Mouse (Mus musculus) neural tube, embryonic 15.5 days (tissue): ENCODE data around the gene Bsn. TPM values are rescaled to one million over a fixed set of nuclear protein-coding genes. Genes with fewer than 3 reads are reported as not detected.

Experiments used
- ATAC-seq: fragments of 200-750 bp; cut with Nextera tagmentation; 2 replicates; pipeline ENCODE4 v1.8.0; 2017; ENCODE audit warnings: mild to moderate bottlenecking, moderate TSS enrichment, moderate library complexity; ENCODE audit not compliant: low FRiP score
- H3K27ac ChIP-seq: fragments of 300-500 bp; sonication (generic); replicated peaks from 2 replicates; pipeline ENCODE4 v1.5.1; 2015; ENCODE audit warnings: mild to moderate bottlenecking, inconsistent platforms
- H3K27me3 ChIP-seq: fragments of 300-500 bp; sonication (generic); replicated peaks from 2 replicates; pipeline ENCODE4 v1.6.1; 2015; ENCODE audit warnings: inconsistent platforms
- H3K36me3 ChIP-seq: fragments of 300-500 bp; sonication (generic); 2 replicates; pipeline ENCODE4 v1.6.1; 2015; ENCODE audit warnings: inconsistent platforms
- H3K4me1 ChIP-seq: fragments of 300-500 bp; sonication (generic); 2 replicates; pipeline ENCODE4 v1.6.1; 2015; ENCODE audit warnings: inconsistent platforms
- H3K4me2 ChIP-seq: fragments of 300-500 bp; sonication (generic); 2 replicates; pipeline ENCODE4 v1.6.1; 2015; ENCODE audit warnings: inconsistent platforms, mild to moderate bottlenecking, moderate library complexity
- H3K4me3 ChIP-seq: fragments of 300-500 bp; sonication (generic); replicated peaks from 2 replicates; pipeline ENCODE4 v1.5.1; 2015; ENCODE audit warnings: mild to moderate bottlenecking, inconsistent platforms
- H3K9ac ChIP-seq: fragments of 300-500 bp; sonication (generic); replicated peaks from 2 replicates; pipeline ENCODE4 v1.6.1; 2015; ENCODE audit warnings: mild to moderate bottlenecking, inconsistent platforms
- H3K9me3 ChIP-seq: fragments of 300-500 bp; sonication (generic); replicated peaks from 2 replicates; pipeline ENCODE4 v1.6.1; 2016; ENCODE audit warnings: inconsistent platforms
- WGBS: fragments of 180-500 bp; shearing (Covaris S2); methylation state at CpG from one replicate; pipeline ENCODE4 v1.1.7; 2015; ENCODE audit warnings: mixed read lengths; 5-methylcytosine and 5-hydroxymethylcytosine counted together
- polyA plus RNA-seq: library from polyadenylated mRNA; unstranded; fragments of >200 nt; fragmentation: Nextera tagmentation; extraction: Ambion mirVana; gene quantifications from 2 replicates; pipeline ENCODE4 v1.2.1, GENCODE M21; 2015

The Bsn gene
- polyA plus RNA-seq, 1 experiment from 2014 or later = 9.7 TPM

DNA sequence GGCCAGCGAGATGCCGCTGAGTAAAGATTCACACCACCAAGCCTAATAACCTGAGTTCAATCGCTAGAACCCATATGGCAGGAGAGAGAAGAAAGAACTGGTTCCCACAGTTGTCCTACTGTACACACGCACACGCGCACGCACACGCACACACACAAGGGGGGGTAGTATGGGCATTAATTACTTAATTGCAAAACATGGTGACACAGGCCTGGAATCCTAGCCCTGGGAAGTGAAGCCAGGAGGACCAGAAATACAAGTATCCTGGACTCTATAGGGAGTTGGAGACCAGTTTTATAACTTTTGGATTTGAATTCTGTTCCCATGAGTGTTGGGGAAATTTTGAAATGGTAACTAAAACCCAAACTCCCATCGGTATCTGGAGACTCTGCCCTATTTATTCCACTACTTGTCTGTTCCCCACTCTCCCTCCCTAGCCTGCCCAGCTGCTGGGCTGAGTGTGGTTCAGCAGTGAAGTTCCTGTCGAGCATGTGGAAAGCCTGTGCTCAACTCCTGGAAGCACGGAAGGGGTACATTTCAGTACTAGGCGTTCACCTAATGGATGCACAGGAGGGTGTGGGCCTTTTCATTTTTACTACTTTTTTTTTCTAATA is 29.7 kb upstream of the Bsn start:
- H3K36me3 ChIP-seq = peaks cover 20% of the 10 kb centered on the region
- H3K4me3 ChIP-seq = no peak overlapping the region
- H3K9me3 ChIP-seq = no peaks in the 10 kb centered on the region
- H3K27ac ChIP-seq = no peak overlapping the region
- no peak overlapping the region for H3K9ac ChIP-seq
- no peak overlapping the region for H3K4me2 ChIP-seq
- peaks cover 14% of the 10 kb centered on the region; the same call in 1 of the 2 replicates for H3K4me1 ChIP-seq
- ATAC-seq = no peak
- WGBS = 86% methylated on average over 12 of the region's 12 CpGs
- H3K27me3 ChIP-seq = no peaks in the 10 kb centered on the region

DNA sequence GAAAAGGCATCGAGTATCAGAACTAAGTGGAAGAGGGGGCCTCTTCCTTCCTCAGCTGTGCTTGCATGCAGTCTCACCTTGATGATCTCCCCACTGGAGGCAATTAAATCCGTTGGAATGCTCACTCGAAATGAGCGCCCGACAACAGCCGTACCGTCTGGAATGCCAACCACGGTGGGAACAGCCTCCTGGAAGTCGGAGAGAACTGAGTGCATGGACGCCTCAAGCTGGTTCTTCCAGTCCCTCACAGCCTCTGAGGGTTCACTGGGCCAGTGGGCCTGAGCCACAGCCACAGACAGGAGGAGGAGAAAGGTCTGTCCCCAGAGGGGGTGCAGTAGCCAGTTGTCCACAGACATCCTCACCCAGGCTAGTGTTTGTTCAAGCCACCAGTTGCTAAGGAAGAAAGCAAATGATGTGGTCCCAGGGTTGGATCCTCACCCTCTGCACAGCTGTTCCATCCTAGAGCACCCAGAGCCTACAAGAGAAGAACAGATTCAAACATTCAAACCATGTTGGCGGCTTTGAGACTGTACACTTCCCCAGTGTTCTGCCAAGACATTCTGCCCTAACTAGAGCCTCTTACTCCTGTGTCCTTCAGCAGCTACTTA is 27.9 kb upstream of the Bsn start:
- H3K9ac ChIP-seq = no peak overlapping the region

DNA sequence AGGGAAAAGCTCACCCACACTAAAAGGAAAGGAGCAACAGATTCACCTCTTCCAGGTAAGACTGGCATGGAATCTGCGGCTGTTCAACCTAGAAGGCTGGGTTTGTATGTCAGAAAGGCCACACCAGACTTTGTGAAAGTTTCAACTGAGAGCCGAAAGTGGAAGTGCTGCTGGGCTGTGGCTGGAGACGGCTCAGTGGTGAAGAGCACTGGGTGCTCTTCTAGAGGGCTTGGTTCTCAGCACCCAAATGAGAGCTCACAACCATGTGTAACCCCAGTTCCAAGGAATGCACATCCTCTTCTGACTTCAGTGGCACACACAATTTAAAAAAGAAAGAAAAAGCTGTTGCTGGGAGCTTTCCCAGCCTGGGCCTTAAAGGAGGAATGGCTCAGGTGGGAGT is 27.2 kb upstream of the Bsn start:
- no peak overlapping the region for H3K27ac ChIP-seq
- ATAC-seq = no peak

More for the DNA sequence above, 27.9 kb upstream of the Bsn start:
- Histone ChIP-seq H3K36me3 (peaks cover 20% of the 10 kb centered on the region), H3K4me3 (no peak overlapping the region), H3K9me3 (no peaks in the 10 kb centered on the region), H3K27ac (no peak overlapping the region), H3K27me3 (no peaks in the 10 kb centered on the region), H3K4me1 (peaks cover 20% of the 10 kb centered on the region), H3K4me2 (no peak overlapping the region)
- 70% methylated on average over 11 of the region's 11 CpGs for WGBS
- no peak for ATAC-seq

DNA sequence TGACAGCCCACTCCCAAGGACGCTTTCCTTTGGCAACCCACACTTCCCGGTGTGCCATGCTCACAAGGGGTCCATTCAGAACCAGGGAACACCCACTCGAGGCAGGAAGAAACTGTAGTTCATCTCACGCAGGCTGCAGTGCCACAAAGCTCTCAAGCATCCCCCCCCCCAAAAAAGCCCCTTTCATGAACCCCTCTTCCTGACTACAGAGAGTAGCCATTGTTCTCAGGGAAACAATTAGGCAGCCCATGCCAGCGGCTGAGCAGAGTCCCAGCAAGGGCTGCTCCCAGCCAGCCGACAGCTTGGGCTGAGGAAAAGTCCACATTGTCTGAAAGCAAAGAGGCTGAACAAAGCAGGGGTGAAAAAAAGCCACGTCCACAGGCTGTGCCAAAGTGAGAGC is 22.9 kb upstream of the Bsn start:
- 0 out of 2 replicates have a peak overlapping the region, but pooled peaks have one; percentile 1 for H3K9ac ChIP-seq
- ATAC-seq = peak; percentile 45; the same call in 1 of the 2 replicates
- peaks cover 19% of the 10 kb centered on the region for H3K4me1 ChIP-seq
- no peaks in the 10 kb centered on the region for H3K9me3 ChIP-seq
- H3K27me3 ChIP-seq = no peaks in the 10 kb centered on the region
- peak overlapping the region; percentile 70 for H3K27ac ChIP-seq
- no peak overlapping the region; the same call in 1 of the 2 replicates for H3K4me2 ChIP-seq
- H3K4me3 ChIP-seq = no peak overlapping the region
- peaks cover 37% of the 10 kb centered on the region for H3K36me3 ChIP-seq
- 11% methylated on average over 7 of the region's 7 CpGs for WGBS

More for the DNA sequence above, 27.2 kb upstream of the Bsn start:
- Histone ChIP-seq H3K4me2 (no peak overlapping the region), H3K4me3 (no peak overlapping the region), H3K36me3 (peaks cover 20% of the 10 kb centered on the region), H3K4me1 (peaks cover 27% of the 10 kb centered on the region), H3K27me3 (no peaks in the 10 kb centered on the region), H3K9ac (no peak overlapping the region), H3K9me3 (no peaks in the 10 kb centered on the region)
- WGBS = 95% methylated on average over 3 of the region's 3 CpGs

DNA sequence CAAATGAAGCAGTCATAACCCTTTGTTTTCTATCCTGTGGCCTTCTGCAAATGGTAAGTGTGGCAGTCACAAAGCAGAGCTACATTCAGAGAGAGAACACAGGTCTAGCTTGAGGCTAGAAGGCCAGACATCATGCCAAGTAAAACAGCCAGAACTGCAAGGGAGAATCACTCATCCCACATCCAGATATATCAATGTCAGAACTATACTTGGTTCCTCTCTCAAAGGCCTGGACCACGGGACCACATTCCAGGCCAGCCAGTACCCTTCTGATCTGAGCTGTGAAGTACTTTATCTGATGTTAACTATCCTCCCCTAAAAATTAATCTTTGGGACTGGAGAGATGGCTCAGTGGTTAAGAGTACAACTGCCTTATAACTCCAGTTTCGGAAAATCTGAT is 22.2 kb upstream of the Bsn start:
- Histone ChIP-seq H3K4me3 (no peak overlapping the region), H3K27ac (peak overlapping the region; percentile 29), H3K4me2 (no peak overlapping the region), H3K9ac (no peak overlapping the region), H3K9me3 (no peaks in the 10 kb centered on the region), H3K36me3 (peaks cover 37% of the 10 kb centered on the region), H3K27me3 (no peaks in the 10 kb centered on the region), H3K4me1 (peaks cover 19% of the 10 kb centered on the region)
- ATAC-seq = no peak
- WGBS = 87% methylated on average over 2 of the region's 2 CpGs

DNA sequence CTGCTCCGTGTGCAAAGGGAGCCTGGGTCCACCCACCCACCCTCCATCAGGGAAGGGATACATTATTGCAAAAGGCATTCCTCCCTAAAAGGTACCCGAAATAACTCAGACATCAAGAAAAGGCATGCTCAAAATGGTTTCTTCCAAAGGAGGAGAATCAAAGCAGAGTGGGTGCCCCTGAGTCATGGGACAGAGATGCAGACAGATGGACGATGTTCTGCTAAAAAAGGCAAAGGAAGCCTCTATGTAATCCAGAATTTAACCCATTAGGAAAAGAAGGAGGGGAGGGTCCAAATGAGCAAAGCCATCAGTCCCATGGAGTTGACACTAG is 15.4 kb upstream of the Bsn start:
- ATAC-seq = no peak
- 78% methylated on average over 3 of the region's 3 CpGs for WGBS

DNA sequence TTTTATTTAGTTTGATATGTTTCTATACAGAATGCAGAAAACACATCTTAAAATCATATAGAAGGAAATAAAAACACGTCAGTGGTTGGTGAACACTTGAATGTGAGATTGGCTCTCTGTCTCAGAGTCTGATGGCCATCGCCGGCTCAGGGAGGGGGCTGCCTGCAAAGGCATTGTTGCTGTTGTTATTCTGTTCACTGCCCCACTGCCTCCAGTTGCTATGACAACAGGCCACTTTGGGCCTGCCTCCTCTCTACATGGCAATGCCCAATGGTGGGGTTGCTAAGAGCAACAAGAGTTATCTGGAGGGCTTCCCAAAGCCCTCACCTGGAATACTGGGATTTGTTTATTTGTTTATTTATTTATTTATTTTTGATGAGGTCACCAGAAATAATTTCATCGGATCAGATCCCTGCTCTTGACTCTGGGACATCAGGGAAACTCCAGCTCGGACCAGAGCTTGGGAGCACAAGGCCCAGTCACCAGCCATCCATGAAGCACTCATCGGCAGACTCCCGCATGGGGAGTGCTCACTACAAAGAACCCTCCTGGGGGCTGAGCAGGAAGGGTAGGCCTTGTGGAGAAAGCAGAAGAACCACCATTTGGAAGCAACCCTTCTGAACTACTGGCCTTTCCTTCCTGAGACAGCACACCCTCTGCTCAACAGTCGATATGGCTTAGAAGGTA is 14.8 kb upstream of the Bsn start:
- no peaks in the 10 kb centered on the region for H3K27me3 ChIP-seq
- peaks cover 33% of the 10 kb centered on the region for H3K36me3 ChIP-seq
- 34% methylated on average over 8 of the region's 8 CpGs for WGBS
- H3K9me3 ChIP-seq = no peaks in the 10 kb centered on the region
- ATAC-seq = peak; percentile 51; the same call in 1 of the 2 replicates
- no peak overlapping the region for H3K9ac ChIP-seq
- peaks cover 30% of the 10 kb centered on the region for H3K4me1 ChIP-seq
- peak overlapping the region; percentile 72 for H3K27ac ChIP-seq
- H3K4me3 ChIP-seq = no peak overlapping the region
- H3K4me2 ChIP-seq = no peak overlapping the region

More for the DNA sequence above, 15.4 kb upstream of the Bsn start:
- Histone ChIP-seq H3K4me1 (peaks cover 27% of the 10 kb centered on the region), H3K27ac (peak overlapping the region; percentile 72), H3K4me2 (no peak overlapping the region), H3K4me3 (no peak overlapping the region), H3K27me3 (no peaks in the 10 kb centered on the region), H3K36me3 (peaks cover 33% of the 10 kb centered on the region), H3K9ac (no peak overlapping the region), H3K9me3 (no peaks in the 10 kb centered on the region)

DNA sequence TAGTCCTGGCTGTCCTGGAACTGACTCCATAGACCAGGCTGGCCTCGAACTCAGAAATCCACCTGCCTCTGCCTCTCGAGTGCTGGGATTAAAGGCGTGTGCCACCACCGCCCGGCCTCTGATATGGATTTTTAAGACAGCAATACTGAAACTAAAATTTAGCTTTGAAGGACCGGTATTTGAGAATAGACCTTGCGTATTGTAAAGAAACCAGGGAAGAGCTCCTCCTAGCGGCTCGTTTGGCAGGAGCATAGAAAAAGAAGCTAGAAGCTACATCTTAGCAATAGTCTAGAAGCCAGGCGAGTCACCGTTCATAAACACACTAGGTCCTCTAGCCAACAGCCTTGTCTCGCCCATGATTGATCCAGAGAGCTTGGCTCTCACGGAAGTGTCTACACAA is 12.8 kb upstream of the Bsn start:
- peaks cover 30% of the 10 kb centered on the region for H3K4me1 ChIP-seq
- no peak for ATAC-seq
- H3K9ac ChIP-seq = no peak overlapping the region
- 40% methylated on average over 13 of the region's 13 CpGs for WGBS
- H3K9me3 ChIP-seq = no peaks in the 10 kb centered on the region
- H3K36me3 ChIP-seq = peaks cover 14% of the 10 kb centered on the region
- H3K4me2 ChIP-seq = no peak overlapping the region
- H3K4me3 ChIP-seq = no peak overlapping the region
- H3K27me3 ChIP-seq = no peaks in the 10 kb centered on the region
- no peak overlapping the region for H3K27ac ChIP-seq

DNA sequence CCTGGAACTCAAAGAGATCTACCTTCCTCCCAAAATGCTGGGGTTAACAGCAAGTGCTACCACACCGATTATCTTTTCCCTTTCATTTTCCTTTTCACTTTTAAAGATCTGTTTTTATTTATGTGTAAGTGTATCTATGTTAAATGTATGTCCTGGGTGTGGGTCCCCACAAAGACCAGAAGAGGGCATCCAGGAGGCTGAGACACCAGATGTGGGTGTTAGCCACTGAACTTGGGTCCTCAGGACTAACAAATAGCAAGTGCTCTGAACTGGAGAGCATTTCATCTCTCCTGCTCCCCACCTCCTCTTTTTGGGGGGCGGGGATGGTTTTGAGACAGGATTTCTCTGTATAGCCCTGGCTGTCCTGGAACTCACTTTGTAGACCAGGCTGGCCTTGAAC is 12.0 kb upstream of the Bsn start:
- Histone ChIP-seq H3K9ac (no peak overlapping the region), H3K4me2 (no peak overlapping the region), H3K27ac (no peak overlapping the region), H3K9me3 (no peaks in the 10 kb centered on the region), H3K4me1 (peaks cover 33% of the 10 kb centered on the region), H3K4me3 (no peak overlapping the region), H3K27me3 (no peaks in the 10 kb centered on the region), H3K36me3 (peaks cover 5% of the 10 kb centered on the region)
- no peak for ATAC-seq
- 92% methylated on average over 2 of the region's 2 CpGs for WGBS

DNA sequence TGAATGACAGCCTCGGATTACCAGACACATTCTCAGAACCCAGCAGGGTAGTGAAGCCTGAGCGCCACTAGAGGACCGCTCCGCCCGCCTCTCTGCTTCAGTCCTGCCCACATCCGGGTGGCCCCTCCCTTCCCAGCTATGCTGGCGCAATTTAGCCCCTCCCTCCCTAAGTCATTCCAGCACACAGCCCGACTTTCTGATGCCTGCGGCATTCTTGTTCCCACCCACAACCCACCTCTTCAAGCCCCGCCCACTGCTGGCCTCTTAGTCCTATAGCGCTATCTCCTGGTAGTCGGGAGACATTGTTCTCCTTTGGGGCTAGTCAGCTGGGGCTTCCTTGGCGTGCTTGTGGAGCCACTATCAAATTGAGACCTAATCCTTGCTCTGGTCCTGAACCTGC is 11.0 kb upstream of the Bsn start:
- Histone ChIP-seq H3K27ac (peak overlapping the region; percentile 18; the same call in 1 of the 2 replicates), H3K9ac (0 out of 2 replicates have a peak overlapping the region, but pooled peaks have one; percentile 24)
- under 1% methylated on average over 13 of the region's 13 CpGs for WGBS

DNA sequence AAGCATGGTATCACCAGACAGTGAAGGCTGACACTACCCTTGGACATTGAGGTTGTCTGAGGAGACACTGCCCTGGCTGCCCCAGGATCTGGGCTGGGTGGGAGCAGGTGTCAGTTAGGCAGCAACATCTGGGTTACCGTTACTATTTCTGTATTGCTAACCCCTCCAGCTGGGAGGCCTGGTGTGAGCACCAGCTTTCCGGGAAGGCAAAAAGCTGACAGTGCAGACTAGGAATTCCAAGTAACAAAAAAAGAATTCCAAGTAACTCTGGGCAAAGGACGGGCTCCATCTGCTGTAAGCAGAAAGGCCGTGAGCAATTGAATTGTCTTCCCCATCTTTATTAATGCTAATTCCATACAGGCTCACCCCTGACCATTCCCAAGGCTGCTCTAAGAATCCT is 8.4 kb upstream of the Bsn start:
- Histone ChIP-seq H3K4me3 (no peak overlapping the region), H3K27ac (no peak overlapping the region), H3K27me3 (no peaks in the 10 kb centered on the region), H3K36me3 (no peaks in the 10 kb centered on the region), H3K9me3 (no peaks in the 10 kb centered on the region), H3K4me1 (peaks cover 20% of the 10 kb centered on the region), H3K9ac (no peak overlapping the region), H3K4me2 (no peak overlapping the region)
- WGBS = 50% methylated on average over 4 of the region's 4 CpGs
- no peak for ATAC-seq

More for the DNA sequence above, 11.0 kb upstream of the Bsn start:
- Histone ChIP-seq H3K4me3 (peak overlapping the region; percentile 26), H3K4me1 (peaks cover 38% of the 10 kb centered on the region), H3K36me3 (no peaks in the 10 kb centered on the region), H3K9me3 (no peaks in the 10 kb centered on the region), H3K27me3 (no peaks in the 10 kb centered on the region), H3K4me2 (peak overlapping the region; percentile 54)
- peak; percentile 88 for ATAC-seq
